In the genomic region with DNA sequence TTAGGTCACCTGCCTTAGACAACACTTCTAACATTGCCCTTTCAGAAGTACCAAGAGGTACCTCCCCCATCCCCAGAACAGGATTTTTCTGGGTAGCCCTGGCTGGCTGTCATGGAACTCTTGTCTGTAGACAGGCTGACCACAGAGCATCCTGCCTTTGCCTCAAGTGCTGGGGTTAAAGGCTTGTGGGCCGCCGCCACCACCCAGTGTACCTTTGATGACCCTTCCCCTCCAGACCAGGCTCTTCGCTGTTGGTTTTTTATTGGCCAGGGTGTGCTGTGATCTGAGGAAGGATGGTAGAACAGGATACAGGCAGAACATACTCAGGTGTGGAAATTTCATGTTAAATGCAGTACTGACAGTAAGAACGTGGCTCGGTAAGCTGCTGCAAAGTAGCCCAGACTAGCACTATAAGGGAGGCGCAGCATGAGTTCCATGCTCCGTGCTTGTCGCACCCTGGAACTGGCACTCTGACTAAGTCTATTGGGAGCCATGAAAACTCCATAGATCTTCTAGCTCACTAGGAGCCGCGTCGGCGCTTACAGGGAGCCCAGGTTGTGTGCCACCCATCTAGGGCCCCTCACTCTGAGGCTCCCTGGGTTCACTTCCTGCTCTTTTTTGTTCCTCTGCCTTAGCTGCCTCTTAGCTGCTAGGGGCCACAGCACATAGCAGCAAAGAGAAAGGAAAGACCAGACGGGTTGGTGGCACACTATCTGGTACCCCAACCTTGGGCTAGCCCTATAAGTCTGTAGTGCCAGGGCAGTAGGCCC, we compare ENCODE assay signal across 13 mouse cellular contexts.
DNase-seq lines count a peak whose midpoint lies in the region; ATAC-seq and TF ChIP-seq lines count a peak whose summit lies in the region.
"Had no signal": no experiment of that assay in that cellular context is flagged by ENCODE, and none has a peak within 500 bp of the region (broad histone marks: within the 10 kb centered on the region; RNA-seq: fewer than 3 reads in every experiment).

No protein-coding gene starts in this region.

- no peaks in the 10 kb centered on the region for H3K9me3 ChIP-seq in forebrain, embryonic 10.5 days
- H3K9me3 ChIP-seq in forebrain, embryonic 16.5 days (ENCODE audit: control insufficient read depth, low read length) = no peaks in the 10 kb centered on the region
- H3K9me3 ChIP-seq in hindbrain, embryonic 14.5 days (ENCODE audit: control insufficient read depth, low read length) = no peaks in the 10 kb centered on the region
- H3K9me3 ChIP-seq: embryonic facial prominence, embryonic 13.5 days had no signal

- 93% methylated on average over 13 of the region's 13 CpGs for WGBS in forebrain, embryonic 10.5 days
- WGBS in forebrain, embryonic 16.5 days = 95% methylated on average over 13 of the region's 13 CpGs
- WGBS in hindbrain, embryonic 14.5 days = 92% methylated on average over 13 of the region's 13 CpGs

- 0 out of 2 replicates have a peak overlapping the region, but pooled peaks have one; percentile 7 for H3K27ac ChIP-seq in forebrain, embryonic 10.5 days
- H3K27ac ChIP-seq in forebrain, embryonic 16.5 days (ENCODE audit: low read length) = no peak overlapping the region
- no peak overlapping the region for H3K27ac ChIP-seq in hindbrain, embryonic 14.5 days
- H3K27ac ChIP-seq in layer of hippocampus, adult 2 months = no peak overlapping the region
- H3K27ac ChIP-seq: embryonic facial prominence, embryonic 13.5 days had no signal

- H3K4me3 ChIP-seq in forebrain, embryonic 10.5 days = no peak overlapping the region
- H3K4me3 ChIP-seq in forebrain, embryonic 16.5 days (replicated peaks; ENCODE audit: low read length) = no peak overlapping the region
- no peak overlapping the region for H3K4me3 ChIP-seq in hindbrain, embryonic 14.5 days (replicated peaks; ENCODE audit: low read length)
- no peak overlapping the region for H3K4me3 ChIP-seq in layer of hippocampus, adult 2 months
- H3K4me3 ChIP-seq: embryonic facial prominence, embryonic 13.5 days had no signal

- TF ChIP-seq CTCF in layer of hippocampus, adult 2 months (conservative IDR thresholded peaks at IDR 0.05) = no peak

- H3K36me3 ChIP-seq in forebrain, embryonic 10.5 days (replicated peaks) = peaks cover under 1% of the 10 kb centered on the region; the same call in 1 of the 2 replicates
- no peaks in the 10 kb centered on the region for H3K36me3 ChIP-seq in forebrain, embryonic 16.5 days (ENCODE audit: control insufficient read depth, insufficient read depth)
- no peaks in the 10 kb centered on the region for H3K36me3 ChIP-seq in hindbrain, embryonic 14.5 days (replicated peaks; ENCODE audit: control insufficient read depth, insufficient read depth)
- H3K36me3 ChIP-seq: embryonic facial prominence, embryonic 13.5 days had no signal

- no peak for ATAC-seq in forebrain, embryonic 16.5 days
- peak; percentile 36 for ATAC-seq in inflammation-experienced regulatory T-cells, adult 6 months
- ATAC-seq in monocyte, adult 5-6 weeks (replicated peaks; ENCODE audit: insufficient number of reproducible peaks, low FRiP score, low TSS enrichment, poor library complexity, severe bottlenecking) = 0 out of 2 replicates have a peak, but pooled peaks have one; percentile 15
- ATAC-seq in hindbrain, embryonic 14.5 days (ENCODE audit: low FRiP score) = no peak
- ATAC-seq: hindbrain, embryonic 16.5 days; lung, postnatal 0 days had no signal

- peaks cover 72% of the 10 kb centered on the region for H3K4me1 ChIP-seq in forebrain, embryonic 10.5 days
- H3K4me1 ChIP-seq in forebrain, embryonic 16.5 days (replicated peaks; ENCODE audit: control insufficient read depth, insufficient read depth, low read length) = peaks cover 10% of the 10 kb centered on the region
- peaks cover 11% of the 10 kb centered on the region; the same call in 1 of the 2 replicates for H3K4me1 ChIP-seq in hindbrain, embryonic 14.5 days (replicated peaks; ENCODE audit: control insufficient read depth, insufficient read depth, low read length)

- no peak overlapping the region for H3K9ac ChIP-seq in forebrain, embryonic 16.5 days (replicated peaks; ENCODE audit: low read depth, low read length)
- no peak overlapping the region for H3K9ac ChIP-seq in hindbrain, embryonic 14.5 days
- H3K9ac ChIP-seq: embryonic facial prominence, embryonic 13.5 days had no signal

- no peaks in the 10 kb centered on the region for H3K27me3 ChIP-seq in forebrain, embryonic 10.5 days (ENCODE audit: poor library complexity, severe bottlenecking)
- no peaks in the 10 kb centered on the region for H3K27me3 ChIP-seq in forebrain, embryonic 16.5 days (replicated peaks; ENCODE audit: control insufficient read depth, insufficient read depth, low read length)
- no peaks in the 10 kb centered on the region for H3K27me3 ChIP-seq in hindbrain, embryonic 14.5 days (ENCODE audit: control insufficient read depth, insufficient read depth, low read length)
- H3K27me3 ChIP-seq: embryonic facial prominence, embryonic 13.5 days had no signal

- no peak overlapping the region for H3K4me2 ChIP-seq in forebrain, embryonic 16.5 days (ENCODE audit: low read length)
- no peak overlapping the region for H3K4me2 ChIP-seq in hindbrain, embryonic 14.5 days (replicated peaks)
- H3K4me2 ChIP-seq: embryonic facial prominence, embryonic 13.5 days had no signal

- no peak for DNase-seq in forebrain, embryonic 10.5 days (ENCODE audit: extremely low spot score, low spot score)
- DNase-seq in CD4-positive, CD25-positive, alpha-beta regulatory T cell, adult 2 months (ENCODE audit: low read depth, low spot score) = peak; percentile 59
- DNase-seq in hindbrain, embryonic 14.5 days (ENCODE audit: low spot score) = no peak
- no peak for DNase-seq in layer of hippocampus, adult 2 months (ENCODE audit: low spot score in 2 of 2)
- DNase-seq in cerebellum, adult 11-12 months = no peak
- DNase-seq: cerebellum, postnatal 10 days; spleen, adult 18-20 months had no signal

Comparison
In these comparisons a context has a peak if more than half of its experiments do, and no peak if none do; other contexts are left out.
1. ATAC-seq: peak in inflammation-experienced regulatory T-cells, adult 6 months (single experiment) and monocyte, adult 5-6 weeks (single experiment); none in forebrain, embryonic 16.5 days (single experiment) and hindbrain, embryonic 14.5 days (single experiment).